Mouse (Mus musculus) cerebellum, adult 2 months (tissue): ENCODE measurements around the gene Cyp1a2.

Experiments used
- CTCF ChIP-seq: fragments of 200-500 bp; IDR thresholded peaks from 2 replicates; pipeline ENCODE4 v1.5.1; 2011; ENCODE audit warnings: low read depth, mild to moderate bottlenecking, control low read depth, low read length, moderate library complexity, borderline replicate concordance; ENCODE audit not compliant: insufficient read depth
- POLR2A ChIP-seq: fragments of 200-500 bp; IDR thresholded peaks from 2 replicates; pipeline ENCODE4 v1.6.1; 2011; ENCODE audit warnings: low read length, control low read depth, borderline replicate concordance; ENCODE audit not compliant: insufficient read depth

- TF ChIP-seq CTCF (no peak), POLR2A (no peak)
Observed at GRCm38 (mm10) chr9:57669566-57669965, 13.9 kb downstream of the Cyp1a2 start.
